Mouse (Mus musculus) ES-E14 (cell line): ENCODE measurements at regions not wholly inside any gene's neighbourhood (a gene's known extent, or its start where the extent isn't known, plus 50 kb on each side); places are given as distances from the start of the nearest gene placed in this dataset.

Experiments used
- HCFC1 ChIP-seq: IDR thresholded peaks from 2 replicates; pipeline ENCODE4 v1.6.1; 2012; ENCODE audit warnings: low read length, inconsistent platforms, borderline replicate concordance; ENCODE audit not compliant: insufficient read depth
- MAFK ChIP-seq: IDR thresholded peaks from 2 replicates; pipeline ENCODE4 v1.6.1; 2014; ENCODE audit warnings: mild to moderate bottlenecking, low read depth, low read length, inconsistent platforms; ENCODE audit not compliant: insufficient read depth
- ZC3H11A ChIP-seq: IDR thresholded peaks from 2 replicates; pipeline ENCODE4 v1.6.1; 2012; ENCODE audit warnings: low read depth, mild to moderate bottlenecking, inconsistent platforms, low read length, borderline replicate concordance
- ZNF384 ChIP-seq: IDR thresholded peaks from 2 replicates; pipeline ENCODE4 v1.6.1; 2012; ENCODE audit warnings: low read depth, low read length, inconsistent platforms

DNA sequence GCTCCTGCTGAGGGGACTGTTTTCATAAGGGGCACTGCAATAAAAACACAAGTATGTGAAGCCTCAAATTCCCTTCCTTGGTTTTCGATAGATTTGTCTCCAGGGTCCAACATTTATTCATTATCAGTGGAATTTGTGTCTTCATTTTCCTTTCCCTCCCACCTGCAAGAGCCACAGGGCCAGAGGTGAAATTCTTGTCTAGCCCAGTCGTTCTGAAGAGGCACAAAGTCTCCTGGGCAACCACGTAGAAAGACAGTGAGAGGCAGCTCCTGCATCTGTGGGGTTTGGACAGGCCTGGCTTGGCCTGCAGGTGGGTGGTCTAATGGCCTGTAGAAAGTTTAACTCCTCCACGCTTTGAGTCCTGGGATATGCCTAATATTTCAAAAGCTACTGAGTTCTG is 211.3 kb upstream of the Daam1 start:
- TF ChIP-seq HCFC1: no peak
- no peak for TF ChIP-seq ZC3H11A
- TF ChIP-seq ZNF384: no peak
- no peak for TF ChIP-seq MAFK
